Mouse (Mus musculus): ENCODE measurements around the gene Ppp4r2. TPM values are rescaled to one million over a fixed set of nuclear protein-coding genes. Genes with fewer than 3 reads are reported as not detected.

The Ppp4r2 gene
- polyA plus RNA-seq, 1 experiment from 2014 or later = 8.7 TPM

DNA sequence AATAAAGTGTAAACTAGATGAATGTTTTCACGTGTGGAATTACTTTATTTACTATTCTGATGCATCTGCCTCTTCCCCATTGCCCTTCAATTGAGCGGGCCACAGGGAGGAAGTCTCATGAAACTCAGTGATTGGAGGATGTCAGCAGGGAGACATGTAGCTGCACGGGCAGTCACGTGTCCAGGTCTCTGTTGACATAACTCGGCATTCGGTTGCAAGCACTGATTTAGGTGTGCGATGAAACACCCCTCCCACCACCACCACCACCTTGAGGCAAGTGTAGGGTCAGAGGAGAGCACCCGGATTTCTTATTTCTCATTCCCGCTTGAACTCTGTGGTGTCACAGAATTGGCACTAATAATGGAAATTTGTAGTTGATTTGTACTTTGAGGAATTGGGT lies 36.5 kb downstream of the Ppp4r2 start:
- 61% methylated on average over 9 of the region's 9 CpGs for WGBS
- ATAC-seq (ENCODE audit: low FRiP score, low TSS enrichment) (no peak), DNase-seq (ENCODE audit: low spot score) (no peak)
- Histone ChIP-seq H3K27me3 (ENCODE audit: control insufficient read depth, insufficient read depth, low read length) (no peaks in the 10 kb centered on the region), H3K36me3 (ENCODE audit: control insufficient read depth, insufficient read depth, low read length) (0 out of 2 replicates have a peak, but pooled peaks cover 2% of the 10 kb centered on the region), H3K9ac (ENCODE audit: low read length) (no peak overlapping the region), H3K27ac (replicated peaks) (no peak overlapping the region), H3K9me3 (ENCODE audit: control insufficient read depth, low read length) (no peaks in the 10 kb centered on the region), H3K4me3 (ENCODE audit: low read depth, low read length) (no peak overlapping the region), H3K4me2 (replicated peaks; ENCODE audit: low read depth) (no peak overlapping the region), H3K4me1 (replicated peaks; ENCODE audit: control insufficient read depth, insufficient read depth) (no peaks in the 10 kb centered on the region)
- no peak for TF ChIP-seq CTCF (IDR thresholded peaks at IDR 0.05; ENCODE audit: low read depth)
- TF ChIP-seq EP300 (optimal IDR thresholded peaks at IDR 0.05) = no peak

DNA sequence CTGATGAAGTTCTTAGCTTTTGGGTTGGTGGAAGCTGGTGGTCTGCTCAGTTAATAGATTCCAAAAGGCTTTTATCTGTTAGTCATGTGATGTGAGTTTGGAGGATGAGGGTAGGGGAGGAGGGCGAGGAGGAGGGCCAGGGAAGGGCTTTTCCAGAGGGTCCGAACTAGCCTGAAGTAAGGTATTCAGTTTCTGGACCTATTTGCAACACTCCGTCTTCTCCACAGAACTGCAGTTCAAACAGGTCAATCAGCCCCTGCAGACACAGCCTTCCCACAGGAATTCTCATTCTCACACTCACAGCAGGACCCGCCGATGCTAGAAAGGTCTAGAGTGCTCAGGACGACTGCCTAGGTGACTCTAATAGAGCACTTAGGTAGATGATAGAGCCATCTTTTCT lies 39.8 kb downstream of the Ppp4r2 start:
- H3K4me1 ChIP-seq (replicated peaks; ENCODE audit: control insufficient read depth, insufficient read depth) = no peaks in the 10 kb centered on the region
- H3K9ac ChIP-seq (ENCODE audit: low read length) = no peak overlapping the region
- TF ChIP-seq CTCF (IDR thresholded peaks at IDR 0.05; ENCODE audit: low read depth) (no peak), EP300 (optimal IDR thresholded peaks at IDR 0.05) (no peak)
- H3K4me3 ChIP-seq (ENCODE audit: low read depth, low read length) = no peak overlapping the region
- H3K9me3 ChIP-seq (ENCODE audit: control insufficient read depth, low read length) = no peaks in the 10 kb centered on the region
- H3K27ac ChIP-seq (replicated peaks) = no peak overlapping the region
- no peak for ATAC-seq (ENCODE audit: low FRiP score, low TSS enrichment)
- no peaks in the 10 kb centered on the region for H3K27me3 ChIP-seq (ENCODE audit: control insufficient read depth, insufficient read depth, low read length)
- DNase-seq (ENCODE audit: low spot score) = no peak
- 68% methylated on average over 6 of the region's 6 CpGs for WGBS
- no peak overlapping the region for H3K4me2 ChIP-seq (replicated peaks; ENCODE audit: low read depth)
- H3K36me3 ChIP-seq (ENCODE audit: control insufficient read depth, insufficient read depth, low read length) = no peaks in the 10 kb centered on the region

DNA sequence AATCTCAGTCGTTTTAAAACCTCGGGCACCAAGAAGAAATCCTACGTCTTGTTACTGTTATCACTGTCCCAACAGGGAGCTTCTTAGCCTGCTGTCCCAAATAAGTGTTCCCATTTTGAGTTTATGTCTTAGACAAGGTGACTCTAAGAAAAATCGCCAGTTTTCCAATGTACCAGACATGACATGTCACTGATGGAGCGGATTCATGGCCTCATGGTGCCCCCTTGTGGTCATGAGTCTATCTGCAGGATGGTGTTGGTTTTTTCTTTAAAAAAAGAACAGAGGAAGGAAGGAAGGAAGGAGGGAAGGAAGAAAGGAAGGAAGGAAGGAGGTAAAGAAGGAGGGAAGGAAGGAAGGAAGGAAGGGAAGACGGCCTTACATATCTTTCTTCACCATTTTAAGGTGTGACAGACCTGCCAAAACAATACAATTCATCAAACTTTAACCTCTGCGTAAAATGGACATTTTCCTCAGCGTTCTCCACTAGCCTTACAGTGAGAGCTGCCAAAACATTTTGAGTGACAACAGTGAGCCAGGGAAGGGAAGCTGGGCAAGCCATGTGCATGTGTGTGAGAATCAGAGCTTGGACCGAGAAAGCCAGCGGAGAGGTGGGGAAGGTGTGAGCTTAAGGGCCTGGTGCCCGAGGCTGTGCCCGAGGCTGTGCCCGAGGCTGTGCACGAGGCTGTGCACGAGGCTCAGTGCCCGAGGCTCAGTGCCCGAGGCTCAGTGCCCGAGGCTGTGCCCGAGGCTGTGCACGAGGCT lies 42.6 kb downstream of the Ppp4r2 start:
- Histone ChIP-seq H3K27ac (replicated peaks) (no peak overlapping the region), H3K4me3 (ENCODE audit: low read depth, low read length) (no peak overlapping the region), H3K9ac (ENCODE audit: low read length) (no peak overlapping the region), H3K36me3 (ENCODE audit: control insufficient read depth, insufficient read depth, low read length) (no peaks in the 10 kb centered on the region), H3K4me2 (replicated peaks; ENCODE audit: low read depth) (no peak overlapping the region), H3K27me3 (ENCODE audit: control insufficient read depth, insufficient read depth, low read length) (no peaks in the 10 kb centered on the region), H3K4me1 (replicated peaks; ENCODE audit: control insufficient read depth, insufficient read depth) (no peaks in the 10 kb centered on the region), H3K9me3 (ENCODE audit: control insufficient read depth, low read length) (no peaks in the 10 kb centered on the region)
- ATAC-seq (ENCODE audit: low FRiP score, low TSS enrichment) = no peak
- TF ChIP-seq EP300 (optimal IDR thresholded peaks at IDR 0.05) = no peak
- TF ChIP-seq CTCF (IDR thresholded peaks at IDR 0.05; ENCODE audit: low read depth) = peak; percentile 99
- 65% methylated on average over 20 of the region's 20 CpGs for WGBS
- DNase-seq (ENCODE audit: low spot score) = peak; percentile 67

DNA sequence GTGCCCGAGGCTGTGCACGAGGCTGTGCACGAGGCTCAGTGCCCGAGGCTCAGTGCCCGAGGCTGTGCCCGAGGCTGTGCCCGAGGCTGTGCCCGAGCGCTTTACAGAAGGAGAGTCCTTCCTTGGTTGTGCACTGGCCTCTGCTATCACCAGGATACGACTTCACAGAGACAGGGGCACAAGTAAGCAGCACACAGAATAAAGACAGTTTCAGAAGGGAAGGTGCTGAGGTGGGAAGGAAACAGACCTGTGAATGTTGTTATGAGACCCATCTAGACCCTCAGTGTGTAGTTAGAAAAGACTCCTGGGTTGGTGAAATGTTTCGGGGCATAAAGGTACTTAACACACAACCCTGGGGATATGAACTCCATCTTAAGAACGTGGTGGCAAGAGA lies 43.2 kb downstream of the Ppp4r2 start:
- ATAC-seq (ENCODE audit: low FRiP score, low TSS enrichment) = no peak
- TF ChIP-seq CTCF (IDR thresholded peaks at IDR 0.05; ENCODE audit: low read depth) = no peak
- TF ChIP-seq EP300 (optimal IDR thresholded peaks at IDR 0.05) = no peak
- WGBS = 87% methylated on average over 12 of the region's 12 CpGs
- Histone ChIP-seq H3K9ac (ENCODE audit: low read length) (no peak overlapping the region), H3K4me1 (replicated peaks; ENCODE audit: control insufficient read depth, insufficient read depth) (no peaks in the 10 kb centered on the region), H3K27ac (replicated peaks) (no peak overlapping the region), H3K27me3 (ENCODE audit: control insufficient read depth, insufficient read depth, low read length) (no peaks in the 10 kb centered on the region), H3K4me2 (replicated peaks; ENCODE audit: low read depth) (no peak overlapping the region), H3K9me3 (ENCODE audit: control insufficient read depth, low read length) (no peaks in the 10 kb centered on the region), H3K36me3 (ENCODE audit: control insufficient read depth, insufficient read depth, low read length) (no peaks in the 10 kb centered on the region), H3K4me3 (ENCODE audit: low read depth, low read length) (no peak overlapping the region)
- DNase-seq (ENCODE audit: low spot score) = no peak

DNA sequence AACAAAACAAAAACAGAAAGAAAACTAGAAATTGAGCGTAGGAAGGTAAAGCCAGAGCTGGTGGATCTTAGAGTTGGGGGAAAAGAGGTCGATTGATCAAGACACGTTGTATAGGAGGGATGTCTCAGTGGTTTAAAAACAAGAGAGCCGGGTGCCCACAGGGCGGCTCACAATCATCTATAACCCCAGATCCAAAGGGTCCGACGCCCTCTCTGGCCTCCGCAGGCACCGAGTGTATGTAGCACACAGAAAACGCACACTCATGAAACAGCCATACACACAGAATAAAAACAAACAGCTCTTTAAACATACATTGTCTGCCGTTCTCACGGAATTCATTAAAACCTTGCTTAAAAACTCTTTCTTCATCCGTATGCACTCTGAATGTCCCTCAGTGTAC lies 45.1 kb downstream of the Ppp4r2 start:
- ATAC-seq (ENCODE audit: low FRiP score, low TSS enrichment) (no peak), DNase-seq (ENCODE audit: low spot score) (no peak)
- no peak overlapping the region for H3K27ac ChIP-seq (replicated peaks)
- WGBS = 76% methylated on average over 13 of the region's 13 CpGs
- H3K4me2 ChIP-seq (replicated peaks; ENCODE audit: low read depth) = no peak overlapping the region
- no peak for TF ChIP-seq EP300 (optimal IDR thresholded peaks at IDR 0.05)
- no peak for TF ChIP-seq CTCF (IDR thresholded peaks at IDR 0.05; ENCODE audit: low read depth)
- H3K4me3 ChIP-seq (ENCODE audit: low read depth, low read length) = no peak overlapping the region
- H3K9me3 ChIP-seq (ENCODE audit: control insufficient read depth, low read length) = no peaks in the 10 kb centered on the region
- no peaks in the 10 kb centered on the region for H3K27me3 ChIP-seq (ENCODE audit: control insufficient read depth, insufficient read depth, low read length)
- no peaks in the 10 kb centered on the region for H3K4me1 ChIP-seq (replicated peaks; ENCODE audit: control insufficient read depth, insufficient read depth)
- no peak overlapping the region for H3K9ac ChIP-seq (ENCODE audit: low read length)
- no peaks in the 10 kb centered on the region for H3K36me3 ChIP-seq (ENCODE audit: control insufficient read depth, insufficient read depth, low read length)

DNA sequence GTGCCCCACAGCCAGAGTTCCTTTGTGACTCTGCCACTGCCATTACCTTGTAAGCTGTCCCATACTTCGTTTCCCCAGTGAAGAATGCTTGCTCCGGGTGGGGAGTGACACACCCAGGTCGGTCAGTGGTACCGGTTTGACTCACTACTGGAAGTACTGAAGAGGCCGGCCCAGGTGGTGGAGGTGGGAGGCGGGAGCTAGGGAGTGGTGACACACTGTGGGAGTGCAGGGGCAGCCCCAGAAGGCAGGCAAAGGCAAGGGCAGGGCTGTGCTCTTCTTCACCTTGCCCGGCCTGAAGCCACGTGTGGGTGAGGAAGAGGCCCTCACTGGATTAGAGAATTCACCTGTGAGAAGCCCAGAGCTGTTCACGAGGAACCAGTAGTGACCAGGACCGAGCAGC lies 46.2 kb downstream of the Ppp4r2 start:
- Histone ChIP-seq H3K9me3 (ENCODE audit: control insufficient read depth, low read length) (no peaks in the 10 kb centered on the region), H3K4me2 (replicated peaks; ENCODE audit: low read depth) (no peak overlapping the region), H3K4me1 (replicated peaks; ENCODE audit: control insufficient read depth, insufficient read depth) (no peaks in the 10 kb centered on the region), H3K36me3 (ENCODE audit: control insufficient read depth, insufficient read depth, low read length) (no peaks in the 10 kb centered on the region), H3K27ac (replicated peaks) (no peak overlapping the region), H3K9ac (ENCODE audit: low read length) (no peak overlapping the region), H3K4me3 (ENCODE audit: low read depth, low read length) (no peak overlapping the region), H3K27me3 (ENCODE audit: control insufficient read depth, insufficient read depth, low read length) (no peaks in the 10 kb centered on the region)
- WGBS = 33% methylated on average over 10 of the region's 10 CpGs
- ATAC-seq (ENCODE audit: low FRiP score, low TSS enrichment) = peak; percentile 85
- no peak for TF ChIP-seq CTCF (IDR thresholded peaks at IDR 0.05; ENCODE audit: low read depth)
- no peak for TF ChIP-seq EP300 (optimal IDR thresholded peaks at IDR 0.05)
- peak; percentile 82 for DNase-seq (ENCODE audit: low spot score)
